Mouse (Mus musculus): ENCODE results near the gene Cxcr2. TPM values are rescaled to one million over a fixed set of nuclear protein-coding genes. Genes with fewer than 3 reads are reported as not detected.

The Cxcr2 gene
- polyA plus RNA-seq, 1 experiment from 2014 or later = 0.07 TPM

DNA sequence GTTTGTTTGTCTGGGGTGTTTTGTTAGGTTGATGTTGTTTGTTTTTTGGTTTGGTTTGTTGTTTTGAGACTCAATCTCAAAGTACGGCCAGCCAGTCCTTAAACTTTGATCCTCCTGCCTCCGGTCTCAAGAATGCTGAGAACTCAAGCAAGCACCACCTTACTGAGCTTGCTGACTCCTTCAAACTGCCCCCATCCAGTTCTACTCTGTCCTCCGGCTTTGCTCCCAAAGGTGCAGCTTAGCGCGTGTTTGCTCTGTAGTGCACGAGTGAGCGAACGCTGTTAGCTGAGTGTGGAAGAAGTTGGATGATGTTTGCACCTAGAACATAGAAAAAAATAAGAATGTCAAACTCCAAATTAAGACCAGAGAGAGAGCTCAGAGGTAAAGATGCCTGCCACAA is 55.2 kb downstream of the Cxcr2 start:
- H3K4me1 ChIP-seq (replicated peaks; ENCODE audit: control insufficient read depth, insufficient read depth, low read length) = no peaks in the 10 kb centered on the region
- H3K27me3 ChIP-seq (replicated peaks; ENCODE audit: control insufficient read depth, insufficient read depth, low read length) = no peaks in the 10 kb centered on the region
- no peak overlapping the region for H3K9ac ChIP-seq (ENCODE audit: low read depth, low read length)
- no peak overlapping the region for H3K27ac ChIP-seq (ENCODE audit: low read depth, low read length)
- no peak for TF ChIP-seq CTCF (IDR thresholded peaks at IDR 0.05; ENCODE audit: low read depth)
- no peaks in the 10 kb centered on the region for H3K9me3 ChIP-seq (ENCODE audit: control insufficient read depth)
- H3K4me3 ChIP-seq (ENCODE audit: low read depth, low read length) = no peak overlapping the region
- whole genome bisulfite sequencing = 79% methylated on average over 8 of the region's 8 CpGs
- H3K36me3 ChIP-seq (ENCODE audit: control insufficient read depth, insufficient read depth) = no peaks in the 10 kb centered on the region
- H3K4me2 ChIP-seq (replicated peaks; ENCODE audit: low read depth) = no peak overlapping the region
- no peak for ATAC-seq

MicroRNA genes within 50 kb of the gene (microRNA counts, 519-probe panel; counts per million panel counts)
- microRNA mmu-miR-1928 = 604 counts per million, percentile 3 among the panel's probes with 10 or more counts

Small RNA genes within 50 kb of the gene (microRNA-seq; reads per million reads assigned to microRNA genes)
- not detected for gene Mir1928

Other genes with a start within 250 kb of the Cxcr2 start
- 20.0 and 21.5 TPM in 2 replicates for gene Tns1, start 29.5 kb upstream of the Cxcr2 start, polyA plus RNA-seq (2015; fragmentation: Nextera tagmentation; extraction: Ambion mirVana)
- 0.10 TPM in 1 of 2 replicates, not detected in the other for gene Rufy4, start 28.4 kb upstream of the Cxcr2 start, polyA plus RNA-seq (2015; fragmentation: Nextera tagmentation; extraction: Ambion mirVana)
- gene Cxcr1, start 40.6 kb downstream of the Cxcr2 start, polyA plus RNA-seq (2015; fragmentation: Nextera tagmentation; extraction: Ambion mirVana) = not detected in 2 replicates
- gene Arpc2, start 82.1 kb downstream of the Cxcr2 start, polyA plus RNA-seq (2015; fragmentation: Nextera tagmentation; extraction: Ambion mirVana) = 528 and 529 TPM in 2 replicates
- 0.78 and 0.93 TPM in 2 replicates for gene Gpbar1, start 124.6 kb downstream of the Cxcr2 start, polyA plus RNA-seq (2015; fragmentation: Nextera tagmentation; extraction: Ambion mirVana)
- 130 and 136 TPM in 2 replicates for gene Aamp, start 130.7 kb downstream of the Cxcr2 start, polyA plus RNA-seq (2015; fragmentation: Nextera tagmentation; extraction: Ambion mirVana)
- 103 and 107 TPM in 2 replicates for gene Pnkd, start 130.9 kb downstream of the Cxcr2 start, polyA plus RNA-seq (2015; fragmentation: Nextera tagmentation; extraction: Ambion mirVana)
- gene Tmbim1, start 151.6 kb downstream of the Cxcr2 start, polyA plus RNA-seq (2015; fragmentation: Nextera tagmentation; extraction: Ambion mirVana) = 47.4 and 49.1 TPM in 2 replicates
- 0.25 and 0.33 TPM in 2 replicates for gene Catip, start 208.1 kb downstream of the Cxcr2 start, polyA plus RNA-seq (2015; fragmentation: Nextera tagmentation; extraction: Ambion mirVana)
- gene Slc11a1, start 221.2 kb downstream of the Cxcr2 start, polyA plus RNA-seq (2015; fragmentation: Nextera tagmentation; extraction: Ambion mirVana) = 3.8 and 4.3 TPM in 2 replicates
- gene Ctdsp1, start 237.5 kb downstream of the Cxcr2 start, polyA plus RNA-seq (2015; fragmentation: Nextera tagmentation; extraction: Ambion mirVana) = 48.9 and 52.4 TPM in 2 replicates